Mouse (Mus musculus) regulatory T cell (primary cell): ENCODE measurements around the gene Ppia.
"Not testable (repeated sequence)": the region's sequence is repeated elsewhere in the genome, so short reads cannot be mapped to it uniquely, and the experiment has no call there.

ENCODE experiments used
- in situ Hi-C: fragments of 300-600 bp; cut with MboI, MseI; formaldehyde crosslinking; loops from one replicate; pipeline ENCODE4 v1.15.1; 2025; ENCODE audit warnings: high pct_unique_total_duplicates

Ppia gene

GRCm38 (mm10) chr11:6442566-6442965, 27.3 kb downstream of the Ppia start:
- in situ Hi-C loops = no loop called here

GRCm38 (mm10) chr11:6443102-6443501, 27.9 kb downstream of the Ppia start:
- in situ Hi-C loops = no loop called here

DNA sequence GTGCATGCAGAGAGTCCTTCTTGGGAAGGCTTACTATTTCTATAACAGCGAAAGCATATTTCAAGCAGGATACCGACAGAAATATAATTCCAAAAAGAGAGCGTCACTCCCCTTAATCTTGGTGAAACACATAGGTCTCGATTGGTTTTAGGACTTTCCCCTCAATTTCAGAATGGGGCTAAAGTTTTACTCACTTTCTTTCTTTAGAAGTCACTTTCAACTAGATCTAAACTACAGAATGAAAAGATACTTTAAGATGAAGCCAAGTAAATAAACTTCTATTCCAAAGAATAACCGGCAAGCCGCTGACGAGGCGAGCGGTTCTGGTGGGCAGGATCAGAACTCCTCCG, 28.5 kb downstream of the Ppia start:
- in situ Hi-C loops = no loop called here

DNA sequence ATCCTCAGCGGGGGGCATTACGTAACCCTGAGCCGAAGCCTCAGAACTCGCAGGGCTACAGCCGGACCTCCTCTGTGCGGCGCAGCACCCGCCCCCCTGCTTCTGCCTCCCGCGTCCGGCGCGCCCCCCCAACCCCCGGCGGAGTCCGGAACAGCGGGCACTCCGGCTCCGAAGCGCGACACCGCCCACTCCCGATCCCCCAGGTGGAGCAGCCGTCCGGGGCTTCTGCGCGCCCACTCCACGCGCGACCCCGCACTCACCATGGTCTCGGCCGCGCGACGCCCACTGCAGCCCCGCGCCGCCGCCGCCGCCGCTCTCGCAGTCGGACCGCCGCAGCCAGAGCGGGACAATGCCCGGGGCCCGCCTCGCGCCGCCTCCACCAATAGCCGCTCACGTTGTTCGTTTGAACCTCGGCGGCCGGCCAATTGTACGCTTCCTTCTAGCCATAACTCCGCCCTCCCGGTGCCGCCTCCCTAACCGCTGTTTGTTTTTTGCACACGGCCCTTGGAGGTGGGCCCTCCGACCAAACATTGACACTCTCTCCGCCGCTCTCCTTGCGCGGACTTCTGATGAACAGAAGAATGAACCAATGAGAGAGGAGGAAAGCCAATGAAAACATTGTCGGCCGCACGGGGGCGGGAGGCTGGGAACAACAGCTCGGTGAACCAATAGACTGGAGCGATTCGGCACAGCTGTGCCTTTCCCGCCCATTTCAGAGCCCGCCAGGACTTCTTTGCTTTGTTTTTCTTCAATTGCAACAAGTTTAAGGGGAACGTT, 29.0 kb downstream of the Ppia start, which contains the start of gene H2afv:
Gene H2afv (minus strand): TSS at position 367 of the 777 bp plus-strand sequence.
- in situ Hi-C loops = no loop called here

DNA sequence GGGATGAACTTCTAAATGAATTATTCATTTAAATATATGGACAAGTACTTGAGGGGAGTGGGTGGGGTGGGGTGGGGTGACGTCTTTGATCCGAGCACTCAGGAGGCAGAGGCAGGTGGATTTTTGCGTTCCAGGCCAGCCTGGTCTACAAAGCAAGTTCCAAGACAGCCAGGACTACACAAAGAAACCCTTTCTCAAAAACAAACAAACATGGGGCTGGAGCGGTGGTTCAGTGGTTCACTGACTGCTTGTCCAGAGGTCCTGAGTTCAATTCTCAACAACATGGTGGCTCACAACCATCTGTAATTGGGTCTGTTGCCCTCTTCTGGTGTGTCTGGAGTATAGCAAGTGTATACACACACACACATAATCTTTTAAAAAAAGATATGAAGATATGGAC, 30.2 kb downstream of the Ppia start:
- in situ Hi-C loops = no loop called here

- in situ Hi-C loops = no loop called here
Observed at GRCm38 (mm10) chr11:6445951-6446350, 30.7 kb downstream of the Ppia start.

DNA sequence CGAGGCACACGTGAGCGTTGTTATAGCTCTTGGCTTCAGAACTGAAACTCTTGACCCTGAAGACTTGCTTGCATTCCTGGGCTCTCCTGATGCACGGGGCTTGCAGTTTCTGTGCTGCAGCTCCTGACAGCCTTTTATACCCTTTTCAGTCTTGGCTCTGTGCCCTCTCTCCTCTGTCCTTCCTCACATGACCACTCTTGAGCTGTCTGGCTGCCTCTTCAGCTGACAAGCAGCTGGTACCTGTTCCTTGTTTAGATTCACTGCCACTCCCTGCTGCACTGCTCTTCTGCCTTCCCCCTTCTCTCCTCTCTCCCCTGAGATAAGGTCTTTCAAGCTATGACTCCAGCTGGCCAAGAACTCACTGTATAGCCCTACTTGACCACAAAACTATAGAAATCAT, 32.2 kb downstream of the Ppia start:
- in situ Hi-C loops = no loop called here

- in situ Hi-C loops = not testable (repeated sequence)
Observed at GRCm38 (mm10) chr11:6448155-6448554, 32.9 kb downstream of the Ppia start.

GRCm38 (mm10) chr11:6456083-6456482, 40.8 kb downstream of the Ppia start:
- in situ Hi-C loops = no loop called here

DNA sequence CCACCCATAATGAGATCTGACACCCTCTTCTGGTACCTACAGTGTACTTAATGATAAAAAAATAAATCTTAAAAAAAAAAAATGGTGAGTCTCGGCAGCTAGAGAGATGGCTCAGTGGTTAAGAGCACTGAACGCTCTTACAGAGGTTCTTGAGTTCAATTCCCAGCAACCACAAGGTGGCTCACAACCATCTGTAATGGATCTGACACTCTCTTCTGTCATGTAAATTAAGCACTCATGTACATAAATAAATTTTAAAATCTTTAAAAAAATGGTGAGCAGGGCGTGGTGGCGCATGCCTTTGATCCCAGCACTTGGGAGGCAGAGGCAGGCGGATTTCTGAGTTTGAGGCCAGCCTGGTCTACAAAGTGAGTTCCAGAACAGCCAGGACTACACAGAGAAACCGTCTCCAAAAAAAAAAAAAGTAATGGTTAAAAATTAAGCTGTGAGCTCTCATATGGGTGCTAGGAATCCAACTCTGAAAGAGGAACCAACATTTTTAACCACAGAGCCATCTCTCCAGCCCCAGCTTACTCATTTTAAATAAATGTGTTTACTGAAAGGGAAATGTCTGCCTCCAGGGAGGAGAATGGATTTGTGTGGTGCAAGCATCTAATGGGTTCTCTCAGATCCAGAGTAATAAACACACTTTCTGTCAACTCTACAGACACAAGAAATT, 48.1 kb downstream of the Ppia start:
- in situ Hi-C loops = no loop called here

GRCm38 (mm10) chr11:6465122-6465521, 49.9 kb downstream of the Ppia start:
- in situ Hi-C loops = no loop called here

DNA sequence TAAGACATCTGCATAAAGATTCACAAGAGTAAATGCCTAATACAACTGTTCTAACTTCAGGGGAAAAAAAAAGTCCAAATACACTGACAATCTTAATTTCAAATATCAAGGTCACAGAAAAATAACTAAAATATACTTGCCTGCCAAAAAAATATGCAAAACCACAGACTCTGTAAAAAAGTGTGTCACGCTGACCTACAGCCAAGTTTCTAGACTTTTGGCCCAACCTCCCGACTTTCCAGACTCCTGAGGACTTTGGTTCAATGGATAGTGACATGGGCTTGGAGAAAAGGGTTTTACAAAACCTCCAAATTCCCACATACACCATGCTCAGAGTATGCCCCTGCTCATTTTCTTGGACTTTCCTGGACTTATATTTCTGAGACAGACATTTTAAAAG, 53.3 kb downstream of the Ppia start:
- in situ Hi-C loops = no loop called here
